Mouse (Mus musculus) ES-Bruce4 (cell line): ENCODE measurements around the gene Ss18l2.

Experiments
- CTCF ChIP-seq: IDR thresholded peaks from one replicate; pipeline ENCODE4 v1.8.1; 2011; ENCODE audit warnings: low read depth, low read length
- EP300 ChIP-seq: IDR thresholded peaks from 2 replicates; pipeline ENCODE4 v1.6.1; 2011; ENCODE audit warnings: low read depth, low read length; ENCODE audit not compliant: insufficient read depth
- POLR2A ChIP-seq: IDR thresholded peaks from one replicate; pipeline ENCODE4 v1.8.1; 2011; ENCODE audit warnings: low read length; ENCODE audit not compliant: insufficient read depth

DNA sequence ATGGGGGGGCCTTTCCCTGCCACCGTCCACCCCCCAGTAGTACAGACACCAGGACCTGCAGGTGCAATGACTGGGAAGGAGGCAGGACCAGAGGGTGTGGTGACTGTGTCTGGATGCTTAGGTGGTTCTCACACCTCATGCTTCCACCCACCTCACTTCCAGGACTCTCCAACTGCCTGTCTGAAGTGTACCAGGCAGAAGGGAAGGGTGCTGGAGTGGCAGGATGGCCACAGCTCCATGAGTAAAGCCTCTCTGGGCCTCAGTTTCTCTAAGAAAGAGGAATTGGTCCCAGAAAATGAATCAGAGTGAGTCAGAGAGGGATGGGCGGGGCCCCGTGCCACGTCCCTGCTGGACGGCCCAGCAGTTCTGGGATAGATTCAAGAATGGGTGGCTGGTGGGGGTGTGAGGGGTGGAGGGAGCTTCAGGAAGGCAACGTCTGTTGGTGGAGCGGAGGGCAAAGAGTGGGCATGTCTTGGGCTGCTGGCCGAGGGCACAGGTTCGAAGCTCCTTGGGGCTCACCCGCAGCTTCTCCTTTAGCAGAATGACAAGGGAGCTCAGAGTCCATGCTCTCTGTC lies 51.0 kb downstream of the Ss18l2 start:
- TF ChIP-seq CTCF (no peak), POLR2A (no peak), EP300 (no peak)
